22 mouse cellular contexts compared by ENCODE assay signal in the genomic region with DNA sequence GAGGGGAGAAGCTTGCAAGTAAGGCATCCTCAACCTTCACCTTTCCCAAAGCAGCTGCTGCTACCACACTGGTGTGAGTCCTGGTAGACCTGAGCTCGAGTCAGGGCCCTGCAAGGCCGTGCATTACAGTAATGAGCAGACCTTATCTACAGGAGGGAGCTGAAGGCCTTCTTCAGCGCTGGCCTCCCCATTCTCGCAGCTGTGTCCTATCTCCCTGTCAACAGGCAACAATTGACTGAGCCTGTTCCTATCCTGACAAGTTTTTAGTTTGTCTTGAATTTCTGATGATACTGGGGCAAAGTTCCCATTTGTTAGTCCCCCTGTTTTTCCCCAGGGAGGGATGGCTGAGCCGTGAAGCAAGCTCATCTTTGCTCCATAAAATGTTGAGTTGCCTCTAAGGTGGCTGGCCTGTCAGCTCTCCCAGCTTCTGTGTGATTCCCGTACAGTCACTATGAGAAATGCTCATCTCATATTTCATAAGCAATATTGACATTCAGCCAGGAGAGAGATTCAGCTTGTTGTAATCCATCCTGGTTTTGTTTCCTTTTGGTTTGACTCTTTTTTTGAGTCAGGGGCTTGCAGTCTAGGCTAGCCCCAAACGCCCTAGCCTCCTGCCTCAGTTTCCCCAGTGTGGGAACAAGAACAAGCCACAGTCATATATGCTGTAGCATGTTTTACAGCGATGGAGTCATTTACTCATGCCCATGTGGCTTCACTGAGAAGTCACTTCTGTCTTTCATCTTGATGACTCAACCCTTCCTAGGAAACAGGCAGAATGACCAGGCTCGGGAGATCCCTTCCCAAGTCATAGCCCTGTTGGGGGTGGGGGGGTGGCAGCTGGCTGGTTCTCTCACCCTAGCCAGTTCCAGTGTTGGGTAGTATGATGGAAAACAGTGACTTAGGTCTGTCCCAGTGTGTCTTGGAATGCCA. TPM values are rescaled to one million over a fixed set of nuclear protein-coding genes. Genes with fewer than 3 reads are reported as not detected.
A peak's percentile ranks its signal among the peaks of the same experiment; 100 is the strongest.
DNase-seq lines count a peak whose midpoint lies in the region; ATAC-seq and TF ChIP-seq lines count a peak whose summit lies in the region.
"Had no signal": no experiment of that assay in that cellular context is flagged by ENCODE, and none has a peak within 500 bp of the region (broad histone marks: within the 10 kb centered on the region; RNA-seq: fewer than 3 reads in every experiment).

No protein-coding gene starts in this region.

- 43% methylated on average over 9 of the region's 9 CpGs for WGBS in heart, embryonic 16.5 days
- 91% methylated on average over 9 of the region's 9 CpGs for WGBS in thymus, adult 2 months

- intact Hi-C loops in left cerebral cortex, postnatal 14 days (cut with DNase I), result no loop called here

- ATAC-seq in heart, embryonic 16.5 days (replicated peaks; ENCODE audit: extremely low read depth, insufficient read depth, low FRiP score), result 0 out of 2 replicates have a peak, but pooled peaks have one; percentile 39
- ATAC-seq: activated CD4-positive, CD25-positive, alpha-beta regulatory T cell, adult 4 months; forebrain, embryonic 15.5 days; intestine, embryonic 15.5 days had no signal

- H3K27ac ChIP-seq in heart, embryonic 16.5 days (ENCODE audit: low read length), result no peak overlapping the region
- H3K27ac ChIP-seq in thymus, adult 2 months (ENCODE audit: control insufficient read depth, insufficient read depth, low read length), result no peak overlapping the region
- H3K27ac ChIP-seq: embryonic facial prominence, embryonic 15.5 days; forebrain, embryonic 15.5 days; hindbrain, embryonic 13.5 days; intestine, embryonic 15.5 days had no signal

- no peaks in the 10 kb centered on the region for H3K9me3 ChIP-seq in heart, embryonic 16.5 days (replicated peaks; ENCODE audit: control insufficient read depth, low read length)
- H3K9me3 ChIP-seq: embryonic facial prominence, embryonic 15.5 days; forebrain, embryonic 15.5 days; hindbrain, embryonic 13.5 days; intestine, embryonic 15.5 days had no signal

- no peak overlapping the region for H3K9ac ChIP-seq in heart, embryonic 16.5 days (ENCODE audit: low read length)
- H3K9ac ChIP-seq: embryonic facial prominence, embryonic 15.5 days; forebrain, embryonic 15.5 days; hindbrain, embryonic 13.5 days; intestine, embryonic 15.5 days had no signal

- H3K36me3 ChIP-seq in heart, embryonic 16.5 days (ENCODE audit: control insufficient read depth, insufficient read depth), result no peaks in the 10 kb centered on the region
- H3K36me3 ChIP-seq in thymus, adult 2 months (ENCODE audit: control insufficient read depth, insufficient read depth, low read length), result no peaks in the 10 kb centered on the region
- H3K36me3 ChIP-seq: embryonic facial prominence, embryonic 15.5 days; forebrain, embryonic 15.5 days; hindbrain, embryonic 13.5 days; intestine, embryonic 15.5 days had no signal

- H3K4me2 ChIP-seq in heart, embryonic 16.5 days (ENCODE audit: low read depth, low read length), result no peak overlapping the region
- H3K4me2 ChIP-seq: embryonic facial prominence, embryonic 15.5 days; forebrain, embryonic 15.5 days; hindbrain, embryonic 13.5 days; intestine, embryonic 15.5 days had no signal

- DNase-seq in heart, adult 18-20 months, result peak; percentile 61 to 63
- DNase-seq in heart, adult 8-10 months (ENCODE audit: low spot score), result no peak
- peak; percentile 74 for DNase-seq in 3134 (ENCODE audit: extremely low read depth, insufficient read length, low spot score)
- DNase-seq in MN1 (ENCODE audit: low spot score), result peak; percentile 37
- no peak for DNase-seq in thymus, adult 2 months
- no peak for DNase-seq in cerebellum, adult 18-20 months
- no peak for DNase-seq in left cerebral cortex, postnatal 14 days (ENCODE audit: low spot score in 2 of 2)
- DNase-seq: cerebellum, adult 2 months; kidney, postnatal 10 days; lung, postnatal 14 days; midbrain, embryonic 14.5 days had no signal

- H3K4me1 ChIP-seq in heart, embryonic 16.5 days (ENCODE audit: control insufficient read depth, insufficient read depth, low read length), result peaks cover 27% of the 10 kb centered on the region
- H3K4me1 ChIP-seq in thymus, adult 2 months (replicated peaks; ENCODE audit: control insufficient read depth, insufficient read depth, low read length), result peaks cover 10% of the 10 kb centered on the region

- no peak overlapping the region for H3K4me3 ChIP-seq in heart, embryonic 16.5 days (ENCODE audit: low read length)
- no peak overlapping the region for H3K4me3 ChIP-seq in thymus, adult 2 months (ENCODE audit: control insufficient read depth, insufficient read depth, low read length)
- H3K4me3 ChIP-seq: embryonic facial prominence, embryonic 15.5 days; forebrain, embryonic 15.5 days; hindbrain, embryonic 13.5 days; intestine, embryonic 15.5 days had no signal

- H3K27me3 ChIP-seq in heart, embryonic 16.5 days (ENCODE audit: control insufficient read depth, insufficient read depth, low read length), result no peaks in the 10 kb centered on the region
- H3K27me3 ChIP-seq in thymus, adult 2 months (ENCODE audit: control insufficient read depth, insufficient read depth, low read length), result no peaks in the 10 kb centered on the region
- H3K27me3 ChIP-seq: embryonic facial prominence, embryonic 15.5 days; forebrain, embryonic 15.5 days; hindbrain, embryonic 13.5 days; intestine, embryonic 15.5 days had no signal

- TF ChIP-seq POLR2A in thymus, adult 2 months (IDR thresholded peaks at IDR 0.05; ENCODE audit: control insufficient read depth, extremely low read depth, insufficient read depth, low read length, poor library complexity), result no peak

- TF ChIP-seq CTCF in thymus, adult 2 months (IDR thresholded peaks at IDR 0.05; ENCODE audit: borderline replicate concordance, control insufficient read depth, extremely low read depth, insufficient read depth, low read length, poor library complexity), result no peak

RNA-seq across cellular contexts. Expression of gene H1foo, which starts 1.0 kb away (rescaled TPM):
- not detected for total RNA-seq in heart, adult 18-20 months (2021)
- total RNA-seq in heart, adult 8-10 months (2022), result not detected
- not detected in 2 replicates for polyA plus RNA-seq in heart, embryonic 16.5 days (2015; fragmentation: Nextera tagmentation; extraction: Ambion mirVana)
- polyA plus RNA-seq in thymus, adult 2 months (2012; rRNA removed), result 0.71 and 0.81 TPM in 2 replicates
- not detected for total RNA-seq in left cerebral cortex, postnatal 14 days (2021)
- total RNA-seq: gastrocnemius, adult 8-10 months; left cerebral cortex, postnatal 10 days; liver, adult 2 months had no signal
- polyA plus RNA-seq: cerebellum, adult 2 months; cortical plate, adult 2 months; embryonic facial prominence, embryonic 15.5 days; forebrain, embryonic 15.5 days; hindbrain, embryonic 13.5 days; intestine, embryonic 15.5 days; liver, adult 2 months; midbrain, embryonic 14.5 days; urinary bladder, adult 2 months had no signal

RNA-seq across cellular contexts. Expression of gene Rho, which starts 12.2 kb away (rescaled TPM):
- total RNA-seq in heart, adult 18-20 months (2021), result not detected
- total RNA-seq in heart, adult 8-10 months (2022), result not detected
- 0.16 TPM in 1 of 2 replicates, not detected in the other for polyA plus RNA-seq in heart, embryonic 16.5 days (2015; fragmentation: Nextera tagmentation; extraction: Ambion mirVana)
- polyA plus RNA-seq in thymus, adult 2 months (2012; rRNA removed), result 0.37 and 1.3 TPM in 2 replicates
- under 1 TPM; 0.25 to 0.64 TPM for total RNA-seq in left cerebral cortex, postnatal 14 days (2021)
- total RNA-seq: gastrocnemius, adult 8-10 months; liver, adult 2 months had no signal
- polyA plus RNA-seq: activated CD4-positive, CD25-positive, alpha-beta regulatory T cell, adult 4 months had no signal

RNA-seq across cellular contexts. Expression of gene Plxnd1, which starts 51.0 kb away (rescaled TPM):
- 10 to 100 TPM; 54.6 to 68.7 TPM for total RNA-seq in heart, adult 18-20 months (2021)
- total RNA-seq in heart, adult 8-10 months (2022), result 10 to 100 TPM; 43.8 to 75.7 (median 63.5) TPM
- polyA plus RNA-seq in heart, embryonic 16.5 days (2015; fragmentation: Nextera tagmentation; extraction: Ambion mirVana), result 46.0 and 49.6 TPM in 2 replicates
- 466 and 519 TPM in 2 replicates for polyA plus RNA-seq in thymus, adult 2 months (2012; rRNA removed)
- 100 to 1,000 TPM; 156 to 174 TPM for total RNA-seq in left cerebral cortex, postnatal 14 days (2021)

Comparison
In these comparisons a context has a peak if more than half of its experiments do, and no peak if none do; other contexts are left out.
1. DNase-seq: peak in heart, adult 18-20 months (2 of 2), 3134 (single experiment) and MN1 (single experiment); none in heart, adult 8-10 months (single experiment), thymus, adult 2 months (single experiment), cerebellum, adult 18-20 months (0 of 2) and left cerebral cortex, postnatal 14 days (0 of 2).